Mouse (Mus musculus): Measurements from ENCODE around the gene Mrgprd.

GRCm38 (mm10) chr7:145299562-145300320 lies 14.9 kb upstream of the Mrgprd start:
- TF ChIP-seq CTCF (conservative IDR thresholded peaks at IDR 0.05; ENCODE audit: insufficient read depth, insufficient read length, low read depth, low read length) (no peak), POLR2A (IDR thresholded peaks at IDR 0.05; ENCODE audit: low read depth, low read length) (no peak)
